7 mouse cellular contexts compared by ENCODE assay signal in the genomic region with DNA sequence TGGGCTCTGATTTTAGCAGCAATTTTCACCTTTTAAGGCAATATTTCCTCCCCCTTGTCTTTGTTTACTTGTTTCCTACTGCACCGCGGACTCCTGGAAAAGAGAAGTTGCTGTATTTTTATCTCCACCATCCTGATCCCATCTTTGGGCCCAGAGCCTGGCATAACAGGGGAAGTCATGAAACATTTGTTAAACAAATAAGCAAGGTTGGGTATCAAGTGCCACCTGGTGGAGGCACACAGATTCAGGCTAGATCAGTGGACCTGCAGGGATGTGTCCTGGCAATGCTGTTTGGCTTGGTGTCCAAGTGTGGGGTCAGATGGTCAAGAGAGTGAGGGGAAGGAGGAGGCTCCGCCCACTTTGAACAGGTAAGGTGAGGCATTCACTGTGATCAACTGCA. TPM values are rescaled to one million over a fixed set of nuclear protein-coding genes. Genes with fewer than 3 reads are reported as not detected.
A peak's percentile ranks its signal among the peaks of the same experiment; 100 is the strongest.
DNase-seq lines count a peak whose midpoint lies in the region; ATAC-seq lines count a peak whose summit lies in the region.

No protein-coding gene starts in this region.

- no peak overlapping the region for H3K4me2 ChIP-seq in intestine, embryonic 16.5 days (ENCODE audit: low read depth, low read length)

- DNase-seq in ovary, postnatal 14 days (ENCODE audit: low spot score): peak; percentile 44
- no peak for DNase-seq in ovary, postnatal 10 days (ENCODE audit: low spot score)
- DNase-seq in ZHBTc4 (ENCODE audit: low read depth, low spot score): peak; percentile 44
- DNase-seq in cerebellum, postnatal 14 days: peak; percentile 85 to 86
- peak; percentile 58 for DNase-seq in limb, embryonic 10.5 days (ENCODE audit: low spot score)
- DNase-seq in retina, embryonic 14.5 days (ENCODE audit: low spot score): peak; percentile 71

- no peak overlapping the region for H3K27ac ChIP-seq in intestine, embryonic 16.5 days (ENCODE audit: low read length)
- no peak overlapping the region for H3K27ac ChIP-seq in limb, embryonic 10.5 days

- H3K27me3 ChIP-seq in intestine, embryonic 16.5 days (replicated peaks; ENCODE audit: control insufficient read depth, insufficient read depth, low read length): no peaks in the 10 kb centered on the region
- no peaks in the 10 kb centered on the region for H3K27me3 ChIP-seq in limb, embryonic 10.5 days (ENCODE audit: low read depth, poor library complexity, severe bottlenecking)

- WGBS in intestine, embryonic 16.5 days: 28% methylated on average over 3 of the region's 3 CpGs
- WGBS in limb, embryonic 10.5 days: 63% methylated on average over 3 of the region's 3 CpGs

- ATAC-seq in intestine, embryonic 16.5 days: 0 out of 2 replicates have a peak, but pooled peaks have one; percentile 21

- H3K4me3 ChIP-seq in intestine, embryonic 16.5 days (ENCODE audit: low read length): no peak overlapping the region
- H3K4me3 ChIP-seq in limb, embryonic 10.5 days: no peak overlapping the region

- H3K9ac ChIP-seq in intestine, embryonic 16.5 days (ENCODE audit: low read depth, low read length): no peak overlapping the region

- H3K36me3 ChIP-seq in intestine, embryonic 16.5 days (ENCODE audit: control insufficient read depth, insufficient read depth, low read length): no peaks in the 10 kb centered on the region
- no peaks in the 10 kb centered on the region for H3K36me3 ChIP-seq in limb, embryonic 10.5 days

- H3K4me1 ChIP-seq in intestine, embryonic 16.5 days (ENCODE audit: control insufficient read depth, insufficient read depth, low read length): peaks cover 14% of the 10 kb centered on the region
- peaks cover 52% of the 10 kb centered on the region for H3K4me1 ChIP-seq in limb, embryonic 10.5 days

- H3K9me3 ChIP-seq in intestine, embryonic 16.5 days (ENCODE audit: control insufficient read depth, low read length): no peaks in the 10 kb centered on the region
- H3K9me3 ChIP-seq in limb, embryonic 10.5 days (replicated peaks): no peaks in the 10 kb centered on the region

RNA-seq across cellular contexts. Expression of a gene that starts 12.7 kb away (rescaled TPM):
- 2.5 and 2.6 TPM in 2 replicates for polyA plus RNA-seq in intestine, embryonic 16.5 days (2015; fragmentation: Nextera tagmentation; extraction: Ambion mirVana)
- 0.49 and 0.67 TPM in 2 replicates for polyA plus RNA-seq in limb, embryonic 10.5 days (2016; fragmentation: Nextera tagmentation; extraction: Ambion mirVana)

RNA-seq across cellular contexts. Expression of a gene that starts 26.2 kb away (rescaled TPM):
- polyA plus RNA-seq in intestine, embryonic 16.5 days (2015; fragmentation: Nextera tagmentation; extraction: Ambion mirVana): 10.5 and 10.9 TPM in 2 replicates
- polyA plus RNA-seq in limb, embryonic 10.5 days (2016; fragmentation: Nextera tagmentation; extraction: Ambion mirVana): 40.7 and 50.1 TPM in 2 replicates

RNA-seq across cellular contexts. Expression of a gene that starts 57.0 kb away (rescaled TPM):
- polyA plus RNA-seq in intestine, embryonic 16.5 days (2015; fragmentation: Nextera tagmentation; extraction: Ambion mirVana): 0.23 and 0.33 TPM in 2 replicates
- not detected in 2 replicates for polyA plus RNA-seq in limb, embryonic 10.5 days (2016; fragmentation: Nextera tagmentation; extraction: Ambion mirVana)
